Mouse (Mus musculus) A20 (cell line): ENCODE results near the gene Cidec.

Source experiments
- DNase-seq: peaks from one replicate; pipeline ENCODE4 v3.0.0-alpha.2; 2011; ENCODE audit warnings: low read depth, low spot score

Gene Cidec

GRCm38 (mm10) chr6:113444207-113444965, 8.8 kb upstream of the Cidec start:
- no peak for DNase-seq

- DNase-seq = peak; percentile 57
These were observed 7.5 kb upstream of the Cidec start for GRCm38 (mm10) chr6:113443091-113443490.

GRCm38 (mm10) chr6:113442442-113443090, 7.0 kb upstream of the Cidec start, which contains the start of gene Jagn1:
Gene Jagn1 (plus strand): TSS chr6:113442569.
- peak; percentile 93 for DNase-seq

- DNase-seq = no peak
These were observed 6.5 kb upstream of the Cidec start for GRCm38 (mm10) chr6:113442087-113442441.

GRCm38 (mm10) chr6:113441147-113441680, 5.7 kb upstream of the Cidec start:
- DNase-seq = peak; percentile 88

- DNase-seq = no peak
These were observed 5.1 kb upstream of the Cidec start for GRCm38 (mm10) chr6:113440686-113441085.

- no peak for DNase-seq
These were observed 3.3 kb upstream of the Cidec start for GRCm38 (mm10) chr6:113438721-113439430.

- DNase-seq = no peak
These were observed 1.6 kb upstream of the Cidec start for GRCm38 (mm10) chr6:113437135-113437534.

- DNase-seq = no peak
These were observed 869 bp downstream of the Cidec start for GRCm38 (mm10) chr6:113434691-113435090.

- DNase-seq = no peak
These were observed 1.9 kb downstream of the Cidec start for GRCm38 (mm10) chr6:113433661-113434060.

GRCm38 (mm10) chr6:113431801-113432200, 3.8 kb downstream of the Cidec start:
- no peak for DNase-seq

GRCm38 (mm10) chr6:113430846-113431245, 4.7 kb downstream of the Cidec start:
- DNase-seq = no peak

- no peak for DNase-seq
These were observed 5.6 kb downstream of the Cidec start for GRCm38 (mm10) chr6:113429965-113430364.

GRCm38 (mm10) chr6:113428006-113428405, 7.6 kb downstream of the Cidec start:
- DNase-seq = no peak

- DNase-seq = peak; percentile 76
These were observed 8.2 kb downstream of the Cidec start for GRCm38 (mm10) chr6:113427397-113427796.

- DNase-seq = no peak
These were observed 8.9 kb downstream of the Cidec start for GRCm38 (mm10) chr6:113426696-113427095.

- no peak for DNase-seq
These were observed 11.4 kb downstream of the Cidec start for GRCm38 (mm10) chr6:113424187-113424586.

GRCm38 (mm10) chr6:113423000-113423399, 12.6 kb downstream of the Cidec start:
- DNase-seq = no peak

- DNase-seq = peak; percentile 99
These were observed 16.4 kb downstream of the Cidec start, which contains the start of gene Rpusd3 for GRCm38 (mm10) chr6:113419199-113419587. Gene Rpusd3 (minus strand): TSS chr6:113419340.

GRCm38 (mm10) chr6:113418441-113419198, 16.9 kb downstream of the Cidec start:
- no peak for DNase-seq

GRCm38 (mm10) chr6:113416416-113416815, 19.1 kb downstream of the Cidec start:
- DNase-seq = no peak
